In genomic region chr11:99547892-99548291, GRCm38 (mm10) we compare ENCODE assay signal across 30 mouse cellular contexts. TPM values are rescaled to one million over a fixed set of nuclear protein-coding genes. Genes with fewer than 3 reads are reported as not detected.
DNase-seq lines count a peak whose midpoint lies in the region; ATAC-seq and TF ChIP-seq lines count a peak whose summit lies in the region.
"Had no signal": no experiment of that assay in that cellular context is flagged by ENCODE, and none has a peak within 500 bp of the region (broad histone marks: within the 10 kb centered on the region; RNA-seq: fewer than 3 reads in every experiment).

No protein-coding gene starts in this region.

- no peak overlapping the region for H3K4me2 ChIP-seq in CH12.LX (ENCODE audit: insufficient read depth, low read depth, poor library complexity, severe bottlenecking)
- H3K4me2 ChIP-seq in midbrain, embryonic 14.5 days (ENCODE audit: low read length) = no peak overlapping the region
- H3K4me2 ChIP-seq: embryonic facial prominence, embryonic 15.5 days; heart, embryonic 12.5 days; hindbrain, embryonic 14.5 days had no signal

- TF ChIP-seq POLR2A in CH12.LX (IDR thresholded peaks at IDR 0.05; ENCODE audit: low read depth, low read length) (no peak), MEL (IDR thresholded peaks at IDR 0.05; ENCODE audit: control insufficient read depth in 1 of 2, insufficient read depth in 1 of 2, low read depth in 1 of 2, low read length in 2 of 2, poor library complexity in 1 of 2) (no peak)
- TF ChIP-seq POLR2A in cerebellum, adult 2 months (IDR thresholded peaks at IDR 0.05; ENCODE audit: borderline replicate concordance, insufficient read depth, low read length) = no peak

- no peak for ATAC-seq in midbrain, embryonic 14.5 days (ENCODE audit: low FRiP score, low TSS enrichment)
- ATAC-seq: CD4-positive, CD25-positive, alpha-beta regulatory T cell, adult 4 months; forebrain, embryonic 14.5 days had no signal

- H3K79me2 ChIP-seq in CH12.LX (replicated peaks; ENCODE audit: control insufficient read depth, extremely low read depth, insufficient read depth, poor library complexity, severe bottlenecking) (no peaks in the 10 kb centered on the region), MEL (ENCODE audit: control insufficient read depth, insufficient read depth, low read length, poor library complexity) (no peaks in the 10 kb centered on the region)

- dilution Hi-C loops in CH12.LX (cut with MboI; ENCODE audit: extremely low pct_ligation_motif_present, extremely low pct_unique_long_range_greater_than_20kb, low sequenced_read_pairs) = no loop called here

- DNase-seq in layer of hippocampus, adult 2 months (ENCODE audit: low spot score in 2 of 2) = no peak
- no peak for DNase-seq in layer of hippocampus, postnatal 14 days (ENCODE audit: low spot score in 2 of 2)
- DNase-seq in CH12.LX (ENCODE audit: extremely low read depth) (peak; percentile 12), MEL (ENCODE audit: low read depth, low spot score) (peak; percentile 4)
- DNase-seq in cerebellum, postnatal 14 days = no peak
- DNase-seq in midbrain, embryonic 14.5 days = no peak
- DNase-seq in cerebellum, adult 2 months = no peak
- DNase-seq: adrenal gland, adult 2 months; adrenal gland, postnatal 25 days; B cell, adult 2 months; cerebellum, adult 18-20 months; cerebellum, postnatal 10 days; embryo, embryonic 11 days; gastrocnemius, adult 2 months; gastrocnemius, postnatal 25 days had no signal

- no peak overlapping the region for H3K4me3 ChIP-seq in layer of hippocampus, adult 2 months
- H3K4me3 ChIP-seq in CH12.LX (replicated peaks in 1 of 3; ENCODE audit: low read depth in 2 of 3, low read length in 2 of 3, poor library complexity in 1 of 3) (no peak overlapping the region), MEL (ENCODE audit: control insufficient read depth in 1 of 2, insufficient read depth in 1 of 2, low read depth in 2 of 2, low read length in 2 of 2) (no peak overlapping the region)
- H3K4me3 ChIP-seq in midbrain, embryonic 14.5 days (replicated peaks; ENCODE audit: low read depth, low read length) = no peak overlapping the region
- H3K4me3 ChIP-seq in cerebellum, adult 2 months (replicated peaks; ENCODE audit: insufficient read depth, low read depth, low read length) = no peak overlapping the region
- H3K4me3 ChIP-seq: embryonic facial prominence, embryonic 15.5 days; erythroblast, embryonic 14.5 days; forebrain, embryonic 10.5 days; gastrocnemius, adult 2 months; heart, embryonic 12.5 days; hindbrain, embryonic 10.5 days had no signal

- TF ChIP-seq RAD21 in CH12.LX (IDR thresholded peaks at IDR 0.05; ENCODE audit: low read depth, low read length) (peak; percentile 78), MEL (IDR thresholded peaks at IDR 0.05; ENCODE audit: low read depth, low read length) (peak; percentile 4)

- H3K4me1 ChIP-seq in CH12.LX (ENCODE audit: control insufficient read depth in 1 of 2, insufficient read depth in 2 of 2) (no peaks in the 10 kb centered on the region), MEL (ENCODE audit: control insufficient read depth in 1 of 2, insufficient read depth in 2 of 2, low read length in 2 of 2) (no peaks in the 10 kb centered on the region)
- no peaks in the 10 kb centered on the region for H3K4me1 ChIP-seq in midbrain, embryonic 14.5 days (ENCODE audit: control insufficient read depth, insufficient read depth, low read length)
- H3K4me1 ChIP-seq in cerebellum, adult 2 months (ENCODE audit: control insufficient read depth, insufficient read depth, low read length) = no peaks in the 10 kb centered on the region
- H3K4me1 ChIP-seq: embryonic facial prominence, embryonic 15.5 days; heart, embryonic 12.5 days; hindbrain, embryonic 10.5 days had no signal

- H3K9me3 ChIP-seq in CH12.LX (replicated peaks; ENCODE audit: low read length) (no peaks in the 10 kb centered on the region), MEL (replicated peaks; ENCODE audit: insufficient read depth, low read length) (no peaks in the 10 kb centered on the region)
- no peaks in the 10 kb centered on the region for H3K9me3 ChIP-seq in midbrain, embryonic 14.5 days (ENCODE audit: control insufficient read depth, low read length)
- H3K9me3 ChIP-seq: embryonic facial prominence, embryonic 15.5 days; forebrain, embryonic 10.5 days; heart, embryonic 12.5 days; hindbrain, embryonic 10.5 days had no signal

- H3K9ac ChIP-seq in CH12.LX (ENCODE audit: insufficient read depth, low read depth) (no peak overlapping the region), MEL (ENCODE audit: control insufficient read depth, low read depth, low read length, poor library complexity, severe bottlenecking) (no peak overlapping the region)
- H3K9ac ChIP-seq in midbrain, embryonic 14.5 days (replicated peaks; ENCODE audit: low read length) = no peak overlapping the region
- H3K9ac ChIP-seq: embryonic facial prominence, embryonic 15.5 days; heart, embryonic 12.5 days; hindbrain, embryonic 14.5 days had no signal

- H3K27me3 ChIP-seq in CH12.LX (replicated peaks) = peaks cover 57% of the 10 kb centered on the region
- H3K27me3 ChIP-seq in MEL (ENCODE audit: control insufficient read depth in 1 of 2, insufficient read depth in 2 of 2, low read length in 2 of 2) = no peaks in the 10 kb centered on the region
- H3K27me3 ChIP-seq in midbrain, embryonic 14.5 days (ENCODE audit: control insufficient read depth, insufficient read depth, low read length) = no peaks in the 10 kb centered on the region
- H3K27me3 ChIP-seq in cerebellum, adult 2 months (ENCODE audit: control insufficient read depth, insufficient read depth, low read length) = no peaks in the 10 kb centered on the region
- H3K27me3 ChIP-seq: embryonic facial prominence, embryonic 15.5 days; heart, embryonic 12.5 days had no signal

- H3K27ac ChIP-seq in layer of hippocampus, adult 2 months = no peak overlapping the region
- H3K27ac ChIP-seq in CH12.LX (ENCODE audit: insufficient read depth, low read depth) (no peak overlapping the region), MEL (ENCODE audit: control insufficient read depth, low read depth, low read length) (no peak overlapping the region)
- H3K27ac ChIP-seq in midbrain, embryonic 14.5 days (replicated peaks; ENCODE audit: low read depth, low read length) = no peak overlapping the region
- H3K27ac ChIP-seq in cerebellum, adult 2 months (ENCODE audit: insufficient read depth, low read length) = no peak overlapping the region
- H3K27ac ChIP-seq: embryonic facial prominence, embryonic 15.5 days; forebrain, embryonic 10.5 days; gastrocnemius, adult 2 months; hindbrain, embryonic 10.5 days; hindbrain, embryonic 14.5 days had no signal

- H3K36me3 ChIP-seq in CH12.LX (replicated peaks in 1 of 2; ENCODE audit: control insufficient read depth in 1 of 2, insufficient read depth in 1 of 2, low read length in 1 of 2) (no peaks in the 10 kb centered on the region), MEL (ENCODE audit: control insufficient read depth in 1 of 2, insufficient read depth in 2 of 2, low read length in 2 of 2) (no peaks in the 10 kb centered on the region)
- no peaks in the 10 kb centered on the region for H3K36me3 ChIP-seq in midbrain, embryonic 14.5 days (ENCODE audit: control insufficient read depth, insufficient read depth, low read length)
- H3K36me3 ChIP-seq: embryonic facial prominence, embryonic 15.5 days; forebrain, embryonic 10.5 days; G1E; heart, embryonic 12.5 days; hindbrain, embryonic 10.5 days had no signal

- TF ChIP-seq CTCF in layer of hippocampus, adult 2 months (conservative IDR thresholded peaks at IDR 0.05) = peak; percentile 31
- TF ChIP-seq CTCF in CH12.LX (conservative IDR thresholded peaks at IDR 0.05 in 1 of 2, IDR thresholded peaks at IDR 0.05 in 1 of 2; ENCODE audit: low read depth in 2 of 2, low read length in 2 of 2) (peak in 1 of 2 experiments; percentile 74; a peak in 2 of 4 replicates), MEL (IDR thresholded peaks at IDR 0.05 in 2 of 3, conservative IDR thresholded peaks at IDR 0.05 in 1 of 3; ENCODE audit: control insufficient read depth in 1 of 3, insufficient read depth in 1 of 3, low read depth in 2 of 3, low read length in 3 of 3, poor library complexity in 1 of 3, severe bottlenecking in 1 of 3) (peak in 1 of 3 experiments; percentile 2; a peak in 1 of 6 replicates)
- no peak for TF ChIP-seq CTCF in cerebellum, adult 2 months (IDR thresholded peaks at IDR 0.05; ENCODE audit: borderline replicate concordance, insufficient read depth, low read depth, low read length)

- in situ Hi-C loops in CH12.LX (cut with MboI; ENCODE audit: low pct_ligation_motif_present, low pct_unique_long_range_greater_than_20kb, low sequenced_read_pairs) = no loop called here

- TF ChIP-seq EP300 in CH12.LX (IDR thresholded peaks at IDR 0.05; ENCODE audit: low read length) (no peak), MEL (IDR thresholded peaks at IDR 0.05; ENCODE audit: low read depth in 1 of 2, low read length in 2 of 2) (no peak)

RNA-seq across cellular contexts. Expression of gene Krtap3-3, which starts 2.8 kb away (rescaled TPM):
- total RNA-seq in layer of hippocampus, adult 2 months (2021) = not detected
- not detected for total RNA-seq in layer of hippocampus, postnatal 14 days (2021)
- total RNA-seq in CH12.LX (2012; rRNA removed) = not detected in 2 replicates
- total RNA-seq in CH12.LX (2014; rRNA removed) = not detected in 2 replicates
- not detected in 2 replicates for polyA plus RNA-seq in CH12.LX (2012; ENCODE audit: insufficient read length, low read depth)
- not detected in 2 replicates for total RNA-seq in MEL (2012; rRNA removed)
- not detected for polyA plus RNA-seq in MEL (2012; ENCODE audit: insufficient read depth in 1 of 2, insufficient read length in 2 of 2, low read depth in 1 of 2, low replicate concordance in 2 of 2, missing spikeins in 1 of 2)
- polyA plus RNA-seq in midbrain, embryonic 14.5 days (2014; fragmentation: Nextera tagmentation; extraction: Ambion mirVana) = not detected in 2 replicates
- not detected in 2 replicates for polyA plus RNA-seq in cerebellum, adult 2 months (2012; rRNA removed)
- total RNA-seq: adrenal gland, adult 2 months; adrenal gland, postnatal 25 days; common myeloid progenitor, adult 5-6 weeks; G1E; gastrocnemius, adult 2 months; gastrocnemius, postnatal 25 days; granulocyte monocyte progenitor cell, adult 5-6 weeks; heart, adult 8-10 months; heart, postnatal 25 days had no signal
- polyA plus RNA-seq: adrenal gland, adult 2 months; CD4-positive, CD25-positive, alpha-beta regulatory T cell, adult 4 months; embryonic facial prominence, embryonic 11.5 days; erythroblast, embryonic 14.5 days; forebrain, embryonic 10.5 days; forebrain, embryonic 14.5 days; G1E; heart, embryonic 12.5 days; heart, embryonic 16.5 days; hindbrain, embryonic 10.5 days; hindbrain, embryonic 14.5 days had no signal

RNA-seq across cellular contexts. Expression of gene Krt40, which starts 4.9 kb away (rescaled TPM):
- not detected for total RNA-seq in layer of hippocampus, adult 2 months (2021)
- total RNA-seq in layer of hippocampus, postnatal 14 days (2021) = not detected
- total RNA-seq in CH12.LX (2012; rRNA removed) (not detected in 2 replicates), CH12.LX (2014; rRNA removed) (not detected in 2 replicates), MEL (2012; rRNA removed) (not detected in 2 replicates)
- polyA plus RNA-seq in CH12.LX (2012; ENCODE audit: insufficient read length, low read depth) (not detected in 2 replicates), MEL (2012; ENCODE audit: insufficient read depth in 1 of 2, insufficient read length in 2 of 2, low read depth in 1 of 2, low replicate concordance in 2 of 2, missing spikeins in 1 of 2) (not detected)
- polyA plus RNA-seq in midbrain, embryonic 14.5 days (2014; fragmentation: Nextera tagmentation; extraction: Ambion mirVana) = not detected in 2 replicates
- not detected in 2 replicates for polyA plus RNA-seq in cerebellum, adult 2 months (2012; rRNA removed)
- total RNA-seq: adrenal gland, adult 2 months; adrenal gland, postnatal 25 days; common myeloid progenitor, adult 5-6 weeks; gastrocnemius, adult 2 months; gastrocnemius, postnatal 25 days; granulocyte monocyte progenitor cell, adult 5-6 weeks; heart, adult 8-10 months; heart, postnatal 25 days had no signal
- polyA plus RNA-seq: adrenal gland, adult 2 months; CD4-positive, CD25-positive, alpha-beta regulatory T cell, adult 4 months; embryonic facial prominence, embryonic 11.5 days; erythroblast, embryonic 14.5 days; forebrain, embryonic 10.5 days; forebrain, embryonic 14.5 days; G1E; heart, embryonic 12.5 days; heart, embryonic 16.5 days; hindbrain, embryonic 10.5 days; hindbrain, embryonic 14.5 days had no signal

RNA-seq across cellular contexts. Expression of gene Krtap3-2, which starts 8.8 kb away (rescaled TPM):
- total RNA-seq in layer of hippocampus, adult 2 months (2021) = not detected
- total RNA-seq in layer of hippocampus, postnatal 14 days (2021) = not detected
- total RNA-seq in CH12.LX (2012; rRNA removed) (not detected in 2 replicates), CH12.LX (2014; rRNA removed) (not detected in 2 replicates), MEL (2012; rRNA removed) (not detected in 2 replicates)
- polyA plus RNA-seq in CH12.LX (2012; ENCODE audit: insufficient read length, low read depth) (not detected in 2 replicates), MEL (2012; ENCODE audit: insufficient read depth in 1 of 2, insufficient read length in 2 of 2, low read depth in 1 of 2, low replicate concordance in 2 of 2, missing spikeins in 1 of 2) (not detected)
- not detected in 2 replicates for polyA plus RNA-seq in midbrain, embryonic 14.5 days (2014; fragmentation: Nextera tagmentation; extraction: Ambion mirVana)
- not detected in 2 replicates for polyA plus RNA-seq in cerebellum, adult 2 months (2012; rRNA removed)
- total RNA-seq: adrenal gland, adult 2 months; adrenal gland, postnatal 25 days; common myeloid progenitor, adult 5-6 weeks; gastrocnemius, adult 2 months; gastrocnemius, postnatal 25 days; granulocyte monocyte progenitor cell, adult 5-6 weeks; heart, adult 8-10 months; heart, postnatal 25 days had no signal
- polyA plus RNA-seq: adrenal gland, adult 2 months; CD4-positive, CD25-positive, alpha-beta regulatory T cell, adult 4 months; embryonic facial prominence, embryonic 11.5 days; erythroblast, embryonic 14.5 days; forebrain, embryonic 10.5 days; forebrain, embryonic 14.5 days; G1E; heart, embryonic 12.5 days; heart, embryonic 16.5 days; hindbrain, embryonic 10.5 days; hindbrain, embryonic 14.5 days had no signal

RNA-seq across cellular contexts. Expression of gene Gm11939, which starts 11.4 kb away (rescaled TPM):
- total RNA-seq in layer of hippocampus, adult 2 months (2021) = not detected
- total RNA-seq in layer of hippocampus, postnatal 14 days (2021) = not detected
- not detected in 2 replicates for total RNA-seq in CH12.LX (2012; rRNA removed)
- total RNA-seq in CH12.LX (2014; rRNA removed) = not detected in 2 replicates
- polyA plus RNA-seq in CH12.LX (2012; ENCODE audit: insufficient read length, low read depth) = not detected in 2 replicates
- not detected in 2 replicates for total RNA-seq in MEL (2012; rRNA removed)
- polyA plus RNA-seq in MEL (2012; ENCODE audit: insufficient read depth in 1 of 2, insufficient read length in 2 of 2, low read depth in 1 of 2, low replicate concordance in 2 of 2, missing spikeins in 1 of 2) = not detected
- not detected in 2 replicates for polyA plus RNA-seq in midbrain, embryonic 14.5 days (2014; fragmentation: Nextera tagmentation; extraction: Ambion mirVana)
- not detected in 2 replicates for polyA plus RNA-seq in cerebellum, adult 2 months (2012; rRNA removed)
- total RNA-seq: adrenal gland, adult 2 months; adrenal gland, postnatal 25 days; common myeloid progenitor, adult 5-6 weeks; G1E; gastrocnemius, adult 2 months; gastrocnemius, postnatal 25 days; granulocyte monocyte progenitor cell, adult 5-6 weeks; heart, adult 8-10 months; heart, postnatal 25 days had no signal
- polyA plus RNA-seq: adrenal gland, adult 2 months; CD4-positive, CD25-positive, alpha-beta regulatory T cell, adult 4 months; embryonic facial prominence, embryonic 11.5 days; erythroblast, embryonic 14.5 days; forebrain, embryonic 10.5 days; forebrain, embryonic 14.5 days; G1E; heart, embryonic 12.5 days; heart, embryonic 16.5 days; hindbrain, embryonic 10.5 days; hindbrain, embryonic 14.5 days had no signal

RNA-seq across cellular contexts. Expression of gene Krtap3-1, which starts 18.5 kb away (rescaled TPM):
- not detected for total RNA-seq in layer of hippocampus, adult 2 months (2021)
- not detected for total RNA-seq in layer of hippocampus, postnatal 14 days (2021)
- total RNA-seq in CH12.LX (2012; rRNA removed) (not detected in 2 replicates), CH12.LX (2014; rRNA removed) (not detected in 2 replicates), MEL (2012; rRNA removed) (not detected in 2 replicates)
- polyA plus RNA-seq in CH12.LX (2012; ENCODE audit: insufficient read length, low read depth) (not detected in 2 replicates), MEL (2012; ENCODE audit: insufficient read depth in 1 of 2, insufficient read length in 2 of 2, low read depth in 1 of 2, low replicate concordance in 2 of 2, missing spikeins in 1 of 2) (not detected)
- not detected in 2 replicates for polyA plus RNA-seq in midbrain, embryonic 14.5 days (2014; fragmentation: Nextera tagmentation; extraction: Ambion mirVana)
- not detected in 2 replicates for polyA plus RNA-seq in cerebellum, adult 2 months (2012; rRNA removed)
- total RNA-seq: adrenal gland, adult 2 months; adrenal gland, postnatal 25 days; common myeloid progenitor, adult 5-6 weeks; G1E; gastrocnemius, adult 2 months; gastrocnemius, postnatal 25 days; granulocyte monocyte progenitor cell, adult 5-6 weeks; heart, adult 8-10 months; heart, postnatal 25 days had no signal
- polyA plus RNA-seq: adrenal gland, adult 2 months; CD4-positive, CD25-positive, alpha-beta regulatory T cell, adult 4 months; embryonic facial prominence, embryonic 11.5 days; erythroblast, embryonic 14.5 days; forebrain, embryonic 10.5 days; forebrain, embryonic 14.5 days; G1E; heart, embryonic 12.5 days; heart, embryonic 16.5 days; hindbrain, embryonic 10.5 days; hindbrain, embryonic 14.5 days had no signal

Comparison
In these comparisons a context has a peak if more than half of its experiments do, and no peak if none do; other contexts are left out.
1. DNase-seq: peak in CH12.LX (single experiment) and MEL (single experiment); none in layer of hippocampus, adult 2 months (0 of 2), layer of hippocampus, postnatal 14 days (0 of 2), cerebellum, postnatal 14 days (0 of 2), midbrain, embryonic 14.5 days (single experiment) and cerebellum, adult 2 months (0 of 2).